Mouse (Mus musculus): Measurements from ENCODE around the gene Aip. TPM values are rescaled to one million over a fixed set of nuclear protein-coding genes. Genes with fewer than 3 reads are reported as not detected.

The Aip gene
- polyA plus RNA-seq, 1 experiment from 2014 or later: 120 TPM

- no peaks in the 10 kb centered on the region for H3K9me3 ChIP-seq (ENCODE audit: low read length)
- peaks cover 8% of the 10 kb centered on the region for H3K36me3 ChIP-seq (ENCODE audit: insufficient read depth, low read length)
- peaks cover 28% of the 10 kb centered on the region for H3K4me1 ChIP-seq (ENCODE audit: insufficient read depth, low read length)
- ATAC-seq (ENCODE audit: low FRiP score, low TSS enrichment): no peak
- no peak overlapping the region for H3K9ac ChIP-seq (replicated peaks; ENCODE audit: low read length)
- H3K4me3 ChIP-seq (ENCODE audit: low read length): no peak overlapping the region
- 69% methylated on average over 3 of the region's 3 CpGs for whole genome bisulfite sequencing
- no peak overlapping the region for H3K27ac ChIP-seq (ENCODE audit: low read length)
- H3K4me2 ChIP-seq (replicated peaks; ENCODE audit: low read depth, low read length): no peak overlapping the region
- no peaks in the 10 kb centered on the region for H3K27me3 ChIP-seq (ENCODE audit: insufficient read depth, low read length)
Measured at GRCm38 (mm10) chr19:4147022-4147405, 21.4 kb upstream of the Aip start.

GRCm38 (mm10) chr19:4146366-4147021, 20.8 kb upstream of the Aip start:
- Histone ChIP-seq H3K27me3 (ENCODE audit: insufficient read depth, low read length) (no peaks in the 10 kb centered on the region), H3K36me3 (ENCODE audit: insufficient read depth, low read length) (peaks cover 8% of the 10 kb centered on the region), H3K4me2 (replicated peaks; ENCODE audit: low read depth, low read length) (no peak overlapping the region), H3K4me3 (ENCODE audit: low read length) (no peak overlapping the region), H3K9ac (replicated peaks; ENCODE audit: low read length) (no peak overlapping the region), H3K9me3 (ENCODE audit: low read length) (no peaks in the 10 kb centered on the region), H3K27ac (ENCODE audit: low read length) (no peak overlapping the region), H3K4me1 (ENCODE audit: insufficient read depth, low read length) (peaks cover 28% of the 10 kb centered on the region)
- WGBS: 65% methylated on average over 12 of the region's 12 CpGs
- ATAC-seq (ENCODE audit: low FRiP score, low TSS enrichment): no peak

- H3K4me3 ChIP-seq (ENCODE audit: low read length): no peak overlapping the region
- WGBS: 95% methylated on average over 5 of the region's 5 CpGs
- peaks cover 4% of the 10 kb centered on the region; the same call in 1 of the 2 replicates for H3K36me3 ChIP-seq (ENCODE audit: insufficient read depth, low read length)
- no peak overlapping the region for H3K9ac ChIP-seq (replicated peaks; ENCODE audit: low read length)
- ATAC-seq (ENCODE audit: low FRiP score, low TSS enrichment): no peak
- H3K27me3 ChIP-seq (ENCODE audit: insufficient read depth, low read length): no peaks in the 10 kb centered on the region
- no peak overlapping the region for H3K27ac ChIP-seq (ENCODE audit: low read length)
- peaks cover 28% of the 10 kb centered on the region for H3K4me1 ChIP-seq (ENCODE audit: insufficient read depth, low read length)
- H3K9me3 ChIP-seq (ENCODE audit: low read length): no peaks in the 10 kb centered on the region
- H3K4me2 ChIP-seq (replicated peaks; ENCODE audit: low read depth, low read length): no peak overlapping the region
Measured at GRCm38 (mm10) chr19:4145936-4146335, 20.3 kb upstream of the Aip start.

GRCm38 (mm10) chr19:4144550-4145498, 19.2 kb upstream of the Aip start:
- no peak overlapping the region for H3K4me2 ChIP-seq (replicated peaks; ENCODE audit: low read depth, low read length)
- H3K27me3 ChIP-seq (ENCODE audit: insufficient read depth, low read length): no peaks in the 10 kb centered on the region
- H3K4me3 ChIP-seq (ENCODE audit: low read length): no peak overlapping the region
- no peaks in the 10 kb centered on the region for H3K36me3 ChIP-seq (ENCODE audit: insufficient read depth, low read length)
- WGBS: 74% methylated on average over 16 of the region's 16 CpGs
- H3K9ac ChIP-seq (replicated peaks; ENCODE audit: low read length): no peak overlapping the region
- peaks cover 19% of the 10 kb centered on the region for H3K4me1 ChIP-seq (ENCODE audit: insufficient read depth, low read length)
- no peak overlapping the region for H3K27ac ChIP-seq (ENCODE audit: low read length)
- no peak for ATAC-seq (ENCODE audit: low FRiP score, low TSS enrichment)
- H3K9me3 ChIP-seq (ENCODE audit: low read length): no peaks in the 10 kb centered on the region

- no peak within 1 kb of the TSS for H3K4me3 ChIP-seq (ENCODE audit: low read length)
- 77% methylated on average over 7 of the region's 7 CpGs for WGBS
- no peak within 1 kb of the TSS for H3K9ac ChIP-seq (replicated peaks; ENCODE audit: low read length)
- no peaks in the 10 kb centered on the region for H3K9me3 ChIP-seq (ENCODE audit: low read length)
- no peak for ATAC-seq (ENCODE audit: low FRiP score, low TSS enrichment)
- H3K4me1 ChIP-seq (ENCODE audit: insufficient read depth, low read length): peaks cover 9% of the 10 kb centered on the region
- no peaks in the 10 kb centered on the region for H3K27me3 ChIP-seq (ENCODE audit: insufficient read depth, low read length)
- H3K36me3 ChIP-seq (ENCODE audit: insufficient read depth, low read length): no peaks in the 10 kb centered on the region
- H3K27ac ChIP-seq (ENCODE audit: low read length): no peak within 1 kb of the TSS
- H3K4me2 ChIP-seq (replicated peaks; ENCODE audit: low read depth, low read length): no peak within 1 kb of the TSS
Measured at GRCm38 (mm10) chr19:4143759-4144268, 18.2 kb upstream of the Aip start, which contains the start of gene Cabp4. Cabp4 (minus strand) TSS chr19:4144033.

- Histone ChIP-seq H3K4me1 (ENCODE audit: insufficient read depth, low read length) (0 out of 2 replicates have a peak, but pooled peaks cover 3% of the 10 kb centered on the region), H3K9me3 (ENCODE audit: low read length) (no peaks in the 10 kb centered on the region), H3K4me3 (ENCODE audit: low read length) (no peak overlapping the region), H3K9ac (replicated peaks; ENCODE audit: low read length) (no peak overlapping the region), H3K27me3 (ENCODE audit: insufficient read depth, low read length) (no peaks in the 10 kb centered on the region), H3K4me2 (replicated peaks; ENCODE audit: low read depth, low read length) (no peak overlapping the region), H3K27ac (ENCODE audit: low read length) (no peak overlapping the region), H3K36me3 (ENCODE audit: insufficient read depth, low read length) (no peaks in the 10 kb centered on the region)
- no peak for ATAC-seq (ENCODE audit: low FRiP score, low TSS enrichment)
- WGBS: 89% methylated on average over 18 of the region's 18 CpGs
Measured at GRCm38 (mm10) chr19:4142416-4143173, 16.9 kb upstream of the Aip start.

GRCm38 (mm10) chr19:4140147-4140546, 14.5 kb upstream of the Aip start:
- 0 out of 2 replicates have a peak, but pooled peaks cover 3% of the 10 kb centered on the region for H3K4me1 ChIP-seq (ENCODE audit: insufficient read depth, low read length)
- no peak overlapping the region for H3K4me2 ChIP-seq (replicated peaks; ENCODE audit: low read depth, low read length)
- no peaks in the 10 kb centered on the region for H3K36me3 ChIP-seq (ENCODE audit: insufficient read depth, low read length)
- 64% methylated on average over 6 of the region's 6 CpGs for WGBS
- no peak overlapping the region for H3K4me3 ChIP-seq (ENCODE audit: low read length)
- H3K27ac ChIP-seq (ENCODE audit: low read length): no peak overlapping the region
- H3K27me3 ChIP-seq (ENCODE audit: insufficient read depth, low read length): no peaks in the 10 kb centered on the region
- H3K9me3 ChIP-seq (ENCODE audit: low read length): no peaks in the 10 kb centered on the region
- no peak overlapping the region for H3K9ac ChIP-seq (replicated peaks; ENCODE audit: low read length)
- ATAC-seq (ENCODE audit: low FRiP score, low TSS enrichment): no peak

- 86% methylated on average over 2 of the region's 2 CpGs for WGBS
- H3K36me3 ChIP-seq (ENCODE audit: insufficient read depth, low read length): no peaks in the 10 kb centered on the region
- no peak within 1 kb of the TSS for H3K27ac ChIP-seq (ENCODE audit: low read length)
- no peak for ATAC-seq (ENCODE audit: low FRiP score, low TSS enrichment)
- H3K9me3 ChIP-seq (ENCODE audit: low read length): no peaks in the 10 kb centered on the region
- H3K4me3 ChIP-seq (ENCODE audit: low read length): no peak within 1 kb of the TSS
- H3K4me1 ChIP-seq (ENCODE audit: insufficient read depth, low read length): 0 out of 2 replicates have a peak, but pooled peaks cover 3% of the 10 kb centered on the region
- no peak within 1 kb of the TSS for H3K4me2 ChIP-seq (replicated peaks; ENCODE audit: low read depth, low read length)
- no peak within 1 kb of the TSS for H3K9ac ChIP-seq (replicated peaks; ENCODE audit: low read length)
- no peaks in the 10 kb centered on the region for H3K27me3 ChIP-seq (ENCODE audit: insufficient read depth, low read length)
Measured at GRCm38 (mm10) chr19:4139446-4139845, 13.8 kb upstream of the Aip start, which contains the start of gene Gpr152. Gpr152 (plus strand) TSS chr19:4139787.

- H3K9me3 ChIP-seq (ENCODE audit: low read length): no peaks in the 10 kb centered on the region
- H3K9ac ChIP-seq (replicated peaks; ENCODE audit: low read length): no peak overlapping the region
- whole genome bisulfite sequencing: 78% methylated on average over 5 of the region's 5 CpGs
- no peak overlapping the region for H3K4me3 ChIP-seq (ENCODE audit: low read length)
- H3K36me3 ChIP-seq (ENCODE audit: insufficient read depth, low read length): no peaks in the 10 kb centered on the region
- 0 out of 2 replicates have a peak, but pooled peaks cover 3% of the 10 kb centered on the region for H3K4me1 ChIP-seq (ENCODE audit: insufficient read depth, low read length)
- no peak overlapping the region for H3K27ac ChIP-seq (ENCODE audit: low read length)
- no peaks in the 10 kb centered on the region for H3K27me3 ChIP-seq (ENCODE audit: insufficient read depth, low read length)
- no peak for ATAC-seq (ENCODE audit: low FRiP score, low TSS enrichment)
- no peak overlapping the region for H3K4me2 ChIP-seq (replicated peaks; ENCODE audit: low read depth, low read length)
Measured at GRCm38 (mm10) chr19:4137913-4138312, 12.3 kb upstream of the Aip start.
